Mouse (Mus musculus) adrenal gland, postnatal 14 days (tissue): ENCODE results near the gene Rasgrp1. TPM values are rescaled to one million over a fixed set of nuclear protein-coding genes. Genes with fewer than 3 reads are reported as not detected.

Source experiments
- DNase-seq: peaks from one replicate; pipeline ENCODE4 v3.0.0; 2021; ENCODE audit warnings: mixed read lengths
- total RNA-seq: library from RNA; stranded (reverse); gene quantifications from 2 replicates; pipeline ENCODE4 v1.2.3, GENCODE M21; 2021

Gene Rasgrp1
- total RNA-seq, 1 experiment from 2014 or later: 1.7 TPM

GRCm38 (mm10) chr2:117335552-117336188 is 7.1 kb downstream of the Rasgrp1 start:
- no peak for DNase-seq

GRCm38 (mm10) chr2:117331634-117332033 is 11.2 kb downstream of the Rasgrp1 start:
- peak; percentile 17 for DNase-seq

- no peak for DNase-seq
These were observed 14.1 kb downstream of the Rasgrp1 start for GRCm38 (mm10) chr2:117328521-117329285.

GRCm38 (mm10) chr2:117322399-117322798 is 20.4 kb downstream of the Rasgrp1 start:
- DNase-seq: no peak

GRCm38 (mm10) chr2:117321231-117321630 is 21.6 kb downstream of the Rasgrp1 start:
- DNase-seq: no peak

- no peak for DNase-seq
These were observed 23.8 kb downstream of the Rasgrp1 start for GRCm38 (mm10) chr2:117318991-117319390.

GRCm38 (mm10) chr2:117313586-117314235 is 29.1 kb downstream of the Rasgrp1 start:
- DNase-seq: no peak

GRCm38 (mm10) chr2:117312441-117312895 is 30.3 kb downstream of the Rasgrp1 start:
- DNase-seq: no peak

- no peak for DNase-seq
These were observed 30.8 kb downstream of the Rasgrp1 start for GRCm38 (mm10) chr2:117312030-117312429.

GRCm38 (mm10) chr2:117311349-117311748 is 31.5 kb downstream of the Rasgrp1 start:
- DNase-seq: no peak

- DNase-seq: no peak
These were observed 33.8 kb downstream of the Rasgrp1 start for GRCm38 (mm10) chr2:117309046-117309445.

- no peak for DNase-seq
These were observed 34.8 kb downstream of the Rasgrp1 start for GRCm38 (mm10) chr2:117307959-117308358.

- no peak for DNase-seq
These were observed 37.9 kb downstream of the Rasgrp1 start for GRCm38 (mm10) chr2:117304941-117305340.

GRCm38 (mm10) chr2:117303391-117304350 is 39.1 kb downstream of the Rasgrp1 start:
- DNase-seq: peak; percentile 20

- no peak for DNase-seq
These were observed 43.0 kb downstream of the Rasgrp1 start for GRCm38 (mm10) chr2:117299596-117300448.

GRCm38 (mm10) chr2:117288291-117288690 is 54.5 kb downstream of the Rasgrp1 start:
- no peak for DNase-seq

GRCm38 (mm10) chr2:117263786-117264408 is 78.9 kb downstream of the Rasgrp1 start:
- DNase-seq: peak; percentile 73

GRCm38 (mm10) chr2:117262184-117262583 is 80.6 kb downstream of the Rasgrp1 start:
- DNase-seq: no peak

GRCm38 (mm10) chr2:117257617-117258016 is 85.2 kb downstream of the Rasgrp1 start:
- DNase-seq: no peak

- no peak for DNase-seq
These were observed 87.4 kb downstream of the Rasgrp1 start for GRCm38 (mm10) chr2:117255415-117255814.
